Mouse (Mus musculus) limb, embryonic 15.5 days (tissue): ENCODE measurements at regions not wholly inside any gene's neighbourhood (a gene's known extent, or its start where the extent isn't known, plus 50 kb on each side); places are given as distances from the start of the nearest gene placed in this dataset.

Experiments used
- ATAC-seq: fragments of 200-750 bp; cut with Nextera tagmentation; 2 replicates; pipeline ENCODE4 v1.8.0; 2017; ENCODE audit warnings: low read depth, moderate TSS enrichment; ENCODE audit not compliant: insufficient number of reproducible peaks, low FRiP score, low TSS enrichment
- H3K27ac ChIP-seq: fragments of 300-500 bp; sonication (generic); 2 replicates; pipeline ENCODE4 v1.5.1; 2015; ENCODE audit warnings: moderate library complexity, mild to moderate bottlenecking, inconsistent platforms
- H3K27me3 ChIP-seq: fragments of 300-500 bp; sonication (generic); 2 replicates; pipeline ENCODE4 v1.6.1; 2015; ENCODE audit warnings: inconsistent platforms
- H3K36me3 ChIP-seq: fragments of 300-500 bp; sonication (generic); 2 replicates; pipeline ENCODE4 v1.6.1; 2015; ENCODE audit warnings: inconsistent platforms
- H3K4me1 ChIP-seq: fragments of 300-500 bp; sonication (generic); 2 replicates; pipeline ENCODE4 v1.6.1; 2015; ENCODE audit warnings: inconsistent platforms
- H3K4me2 ChIP-seq: fragments of 300-500 bp; sonication (generic); 2 replicates; pipeline ENCODE4 v1.6.1; 2015; ENCODE audit warnings: mild to moderate bottlenecking, inconsistent platforms
- H3K4me3 ChIP-seq: fragments of 300-500 bp; sonication (generic); 2 replicates; pipeline ENCODE4 v1.5.1; 2015; ENCODE audit warnings: mild to moderate bottlenecking, inconsistent platforms
- H3K9ac ChIP-seq: fragments of 300-500 bp; sonication (generic); 2 replicates; pipeline ENCODE4 v1.6.1; 2015; ENCODE audit warnings: inconsistent platforms
- H3K9me3 ChIP-seq: fragments of 300-500 bp; sonication (generic); 2 replicates; pipeline ENCODE4 v1.6.1; 2016; ENCODE audit warnings: inconsistent platforms
- WGBS: fragments of 180-500 bp; shearing (Covaris S2); methylation state at CpG from one replicate; pipeline ENCODE4 v1.1.7; 2015; 5-methylcytosine and 5-hydroxymethylcytosine counted together

GRCm38 (mm10) chr14:120223528-120224201, 51.8 kb upstream of the Mbnl2 start:
- Histone ChIP-seq H3K4me1 (peaks cover 11% of the 10 kb centered on the region), H3K4me2 (no peak overlapping the region)
- no peak for ATAC-seq

DNA sequence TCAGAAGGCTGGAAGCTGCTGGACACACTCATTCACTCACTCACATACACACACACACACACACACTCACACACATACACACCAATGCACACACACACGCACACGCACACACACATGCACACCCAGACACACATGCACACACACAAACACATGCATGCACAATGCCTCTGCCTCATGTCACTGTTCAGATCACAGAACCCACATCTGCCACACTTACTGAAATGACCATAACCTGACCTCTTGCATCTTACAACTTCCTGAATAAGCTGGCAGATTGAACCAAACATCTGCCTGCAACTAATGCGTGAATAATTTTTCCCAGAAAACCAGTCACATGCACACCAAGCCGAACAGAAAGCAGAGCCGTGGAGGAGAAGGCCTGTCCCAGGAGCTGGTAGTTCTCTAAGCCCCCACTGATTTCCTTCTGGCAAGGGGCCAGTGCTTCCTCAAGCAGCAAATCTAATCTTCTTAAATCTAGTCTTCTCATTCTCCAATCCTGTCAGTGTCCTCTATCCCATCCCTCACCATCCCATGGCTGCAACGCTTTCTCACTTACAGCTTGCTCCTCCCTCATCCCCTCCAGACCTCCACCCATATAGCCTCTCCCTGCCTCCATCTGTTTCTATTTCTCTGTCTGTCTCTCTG, 51.1 kb upstream of the Mbnl2 start:
- 44% methylated on average over 6 of the region's 6 CpGs for WGBS
- Histone ChIP-seq H3K27me3 (no peaks in the 10 kb centered on the region), H3K36me3 (no peaks in the 10 kb centered on the region), H3K27ac (peak overlapping the region; percentile 7; the same call in 1 of the 2 replicates), H3K4me1 (peaks cover 11% of the 10 kb centered on the region), H3K9me3 (no peaks in the 10 kb centered on the region), H3K9ac (no peak overlapping the region), H3K4me3 (no peak overlapping the region), H3K4me2 (no peak overlapping the region)
- ATAC-seq = no peak

More at GRCm38 (mm10) chr14:120223528-120224201, 51.8 kb upstream of the Mbnl2 start:
- no peak overlapping the region for H3K9ac ChIP-seq
- no peaks in the 10 kb centered on the region for H3K27me3 ChIP-seq
- no peaks in the 10 kb centered on the region for H3K9me3 ChIP-seq
- no peak overlapping the region for H3K4me3 ChIP-seq
- 80% methylated on average over 14 of the region's 14 CpGs for whole genome bisulfite sequencing
- no peaks in the 10 kb centered on the region for H3K36me3 ChIP-seq
- H3K27ac ChIP-seq = no peak overlapping the region

GRCm38 (mm10) chr14:120225657-120226056, 49.8 kb upstream of the Mbnl2 start:
- no peak overlapping the region for H3K9ac ChIP-seq
- ATAC-seq = no peak
- H3K4me1 ChIP-seq = peaks cover 11% of the 10 kb centered on the region
- no peak overlapping the region for H3K4me3 ChIP-seq
- H3K4me2 ChIP-seq = no peak overlapping the region
- WGBS = 82% methylated on average over 3 of the region's 3 CpGs
- H3K27me3 ChIP-seq = no peaks in the 10 kb centered on the region
- no peaks in the 10 kb centered on the region for H3K9me3 ChIP-seq
- no peak overlapping the region for H3K27ac ChIP-seq
- no peaks in the 10 kb centered on the region for H3K36me3 ChIP-seq
